Mouse (Mus musculus) liver, embryonic 14.5 days (tissue): Measurements from ENCODE around the gene Mab21l1. TPM values are rescaled to one million over a fixed set of nuclear protein-coding genes. Genes with fewer than 3 reads are reported as not detected.

ENCODE experiments used
- ATAC-seq: fragments of 200-750 bp; cut with Nextera tagmentation; 2 replicates; pipeline ENCODE4 v1.8.0; 2017; ENCODE audit warnings: moderate number of reproducible peaks, mild to moderate bottlenecking, moderate library complexity; ENCODE audit not compliant: insufficient read depth
- DNase-seq, 3 experiments: peaks; one replicate each; pipeline ENCODE4 v3.0.0-alpha.2; 2012 to 2013; ENCODE audit warnings: low read depth in 3 of 3, low spot score in 3 of 3
- H3K27ac ChIP-seq: fragments of 300-500 bp; sonication (generic); 2 replicates; pipeline ENCODE4 v1.5.1; 2014; ENCODE audit warnings: moderate library complexity, mild to moderate bottlenecking, control low read depth, inconsistent platforms
- H3K27me3 ChIP-seq: fragments of 300-500 bp; sonication (generic); 2 replicates; pipeline ENCODE4 v1.6.1; 2014; ENCODE audit warnings: mild to moderate bottlenecking, low read length, moderate library complexity; ENCODE audit not compliant: control insufficient read depth, insufficient read depth
- H3K36me3 ChIP-seq: fragments of 300-500 bp; sonication (generic); replicated peaks from 2 replicates; pipeline ENCODE4 v1.6.1; 2014; ENCODE audit warnings: low read depth; ENCODE audit not compliant: control insufficient read depth, insufficient read depth
- H3K4me1 ChIP-seq, 2 experiments: fragments of 200-500 bp in 1 of 2; fragments of 300-500 bp in 1 of 2; sonication (generic) in 1 of 2; replicated peaks; 2 replicates each; pipeline ENCODE4 v1.6.1; 2012 to 2014; ENCODE audit warnings: antibody characterized with exemption in 1 of 2, inconsistent platforms in 1 of 2, low read length in 1 of 2; ENCODE audit not compliant: control insufficient read depth in 2 of 2, insufficient read depth in 2 of 2
- H3K4me2 ChIP-seq: fragments of 300-500 bp; sonication (generic); 2 replicates; pipeline ENCODE4 v1.6.1; 2014; ENCODE audit warnings: low read depth, mild to moderate bottlenecking, control low read depth, moderate library complexity
- H3K4me3 ChIP-seq, 2 experiments: fragments of 200-500 bp in 1 of 2; fragments of 300-500 bp in 1 of 2; sonication (generic) in 1 of 2; 2 replicates each; pipeline ENCODE4 v1.5.1; 2012 to 2014; ENCODE audit warnings: low read depth in 2 of 2, low read length in 2 of 2, mild to moderate bottlenecking in 2 of 2, control low read depth in 1 of 2, inconsistent platforms in 1 of 2, moderate library complexity in 1 of 2; ENCODE audit not compliant: insufficient read depth in 1 of 2
- H3K9ac ChIP-seq: fragments of 300-500 bp; sonication (generic); replicated peaks from 2 replicates; pipeline ENCODE4 v1.6.1; 2014; ENCODE audit warnings: mild to moderate bottlenecking, control low read depth, moderate library complexity
- H3K9me3 ChIP-seq: fragments of 300-500 bp; sonication (generic); 2 replicates; pipeline ENCODE4 v1.6.1; 2016; ENCODE audit warnings: low read length, mixed read lengths; ENCODE audit not compliant: control insufficient read depth
- CTCF ChIP-seq: IDR thresholded peaks from 2 replicates; pipeline ENCODE4 v1.5.1; 2016; ENCODE audit warnings: antibody characterized with exemption, low read depth, control low read depth
- EP300 ChIP-seq: IDR thresholded peaks from 2 replicates; pipeline ENCODE4 v1.6.1; 2016; ENCODE audit warnings: antibody characterized with exemption, low read depth
- WGBS: fragments of 180-500 bp; shearing (Covaris S2); extraction: QIAGEN DNeasy Blood & Tissue Kit; methylation state at CpG from one replicate; pipeline ENCODE4 v1.1.7; 2014; ENCODE audit not compliant: insufficient replicate concordance; 5-methylcytosine and 5-hydroxymethylcytosine counted together
- polyA plus RNA-seq, 2 experiments: library from polyadenylated mRNA; depleted of rRNA in 1 of 2; stranded (reverse) in 1 of 2; unstranded in 1 of 2; fragments of >200 nt; fragmentation: Nextera tagmentation in 1 of 2; extraction: Ambion mirVana in 1 of 2; gene quantifications; 2 replicates each; pipeline versions ENCODE4 v1.2.1 to v1.2.3; 2012 to 2014

The Mab21l1 gene
- polyA plus RNA-seq, 2 experiments, result 0.02 TPM; not detected in 1

DNA sequence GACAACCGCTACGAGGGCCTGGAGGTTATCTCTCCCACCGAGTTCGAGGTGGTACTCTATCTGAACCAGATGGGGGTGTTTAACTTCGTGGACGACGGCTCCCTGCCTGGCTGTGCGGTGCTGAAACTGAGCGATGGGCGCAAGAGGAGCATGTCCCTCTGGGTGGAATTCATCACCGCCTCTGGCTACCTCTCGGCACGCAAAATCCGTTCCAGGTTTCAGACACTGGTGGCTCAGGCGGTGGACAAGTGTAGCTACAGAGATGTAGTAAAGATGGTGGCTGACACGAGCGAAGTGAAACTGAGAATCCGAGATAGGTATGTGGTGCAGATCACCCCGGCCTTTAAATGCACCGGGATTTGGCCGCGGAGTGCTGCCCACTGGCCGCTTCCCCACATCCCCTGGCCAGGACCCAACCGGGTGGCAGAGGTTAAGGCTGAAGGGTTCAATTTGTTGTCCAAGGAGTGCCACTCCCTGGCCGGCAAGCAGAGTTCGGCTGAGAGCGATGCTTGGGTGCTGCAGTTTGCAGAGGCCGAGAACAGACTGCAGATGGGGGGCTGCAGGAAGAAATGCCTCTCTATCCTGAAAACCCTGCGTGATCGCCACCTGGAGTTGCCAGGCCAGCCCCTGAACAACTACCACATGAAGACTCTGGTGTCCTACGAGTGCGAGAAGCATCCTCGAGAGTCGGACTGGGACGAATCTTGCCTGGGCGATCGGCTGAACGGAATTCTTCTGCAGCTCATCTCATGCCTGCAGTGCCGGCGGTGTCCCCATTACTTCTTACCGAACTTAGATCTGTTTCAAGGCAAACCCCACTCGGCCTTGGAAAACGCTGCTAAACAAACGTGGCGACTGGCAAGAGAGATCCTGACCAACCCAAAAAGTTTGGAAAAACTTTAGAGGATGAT is 1.1 kb downstream of the Mab21l1 start:
- Histone ChIP-seq H3K27me3 (peaks cover 82% of the 10 kb centered on the region), H3K36me3 (no peaks in the 10 kb centered on the region), H3K4me1 (no peaks in the 10 kb centered on the region), H3K4me3 (peak overlapping the region; percentile 16 to 17), H3K9ac (no peak overlapping the region), H3K27ac (no peak overlapping the region), H3K4me2 (peak overlapping the region; percentile 37), H3K9me3 (no peaks in the 10 kb centered on the region)
- ATAC-seq (no peak), DNase-seq (no peak)
- no peak for TF ChIP-seq CTCF
- TF ChIP-seq EP300, result no peak
- 3% methylated on average over 45 of the region's 45 CpGs for WGBS

GRCm38 (mm10) chr3:55784101-55784500 is 1.8 kb downstream of the Mab21l1 start:
- 8% methylated on average over 7 of the region's 7 CpGs for WGBS
- peaks cover 85% of the 10 kb centered on the region for H3K27me3 ChIP-seq
- TF ChIP-seq EP300 (no peak), CTCF (no peak)
- no peak overlapping the region; a peak in 1 of 4 replicates for H3K4me3 ChIP-seq
- no peak overlapping the region for H3K27ac ChIP-seq
- no peaks in the 10 kb centered on the region for H3K36me3 ChIP-seq
- peak overlapping the region; percentile 37; the same call in 1 of the 2 replicates for H3K4me2 ChIP-seq
- no peak overlapping the region for H3K9ac ChIP-seq
- no peaks in the 10 kb centered on the region for H3K4me1 ChIP-seq
- DNase-seq (no peak), ATAC-seq (no peak)
- H3K9me3 ChIP-seq, result no peaks in the 10 kb centered on the region

DNA sequence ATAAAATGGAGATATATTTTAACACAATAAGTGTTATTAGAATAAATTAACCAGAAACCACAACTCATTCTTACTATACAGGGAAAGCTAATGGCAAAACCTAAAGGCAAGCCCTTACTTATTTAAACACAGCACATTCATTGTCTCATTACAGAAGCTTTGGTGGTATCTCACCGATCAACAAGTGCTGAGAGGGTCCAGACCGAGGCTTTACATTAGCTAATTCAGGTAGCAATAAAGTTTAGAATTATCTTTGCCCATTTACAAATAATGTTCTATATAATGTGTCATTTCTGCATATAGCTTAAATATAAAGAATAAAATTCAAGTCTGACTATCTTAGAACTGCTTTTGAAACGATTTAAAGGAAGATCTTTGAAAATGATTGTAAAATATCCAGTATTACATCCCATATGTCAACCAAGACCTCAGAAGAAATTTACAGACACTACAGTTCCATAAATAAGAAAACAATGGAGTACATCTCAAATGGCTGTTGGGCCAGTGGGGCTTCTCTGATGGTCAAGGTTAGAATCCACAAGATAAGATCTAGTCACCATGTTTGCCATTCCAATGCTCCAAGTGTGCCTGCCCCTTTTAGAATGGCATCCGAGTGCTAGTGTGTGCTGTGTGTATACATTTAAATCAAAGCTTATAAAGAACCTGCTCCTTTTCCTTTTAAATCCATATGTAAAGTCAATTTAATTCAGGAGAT is 3.1 kb downstream of the Mab21l1 start:
- Histone ChIP-seq H3K27ac (no peak overlapping the region), H3K9ac (no peak overlapping the region), H3K27me3 (peaks cover 73% of the 10 kb centered on the region), H3K4me2 (no peak overlapping the region), H3K4me1 (no peaks in the 10 kb centered on the region), H3K36me3 (no peaks in the 10 kb centered on the region), H3K9me3 (no peaks in the 10 kb centered on the region), H3K4me3 (no peak overlapping the region)
- TF ChIP-seq CTCF, result no peak
- TF ChIP-seq EP300, result no peak
- 46% methylated on average over 4 of the region's 4 CpGs for WGBS
- DNase-seq (no peak), ATAC-seq (no peak)

DNA sequence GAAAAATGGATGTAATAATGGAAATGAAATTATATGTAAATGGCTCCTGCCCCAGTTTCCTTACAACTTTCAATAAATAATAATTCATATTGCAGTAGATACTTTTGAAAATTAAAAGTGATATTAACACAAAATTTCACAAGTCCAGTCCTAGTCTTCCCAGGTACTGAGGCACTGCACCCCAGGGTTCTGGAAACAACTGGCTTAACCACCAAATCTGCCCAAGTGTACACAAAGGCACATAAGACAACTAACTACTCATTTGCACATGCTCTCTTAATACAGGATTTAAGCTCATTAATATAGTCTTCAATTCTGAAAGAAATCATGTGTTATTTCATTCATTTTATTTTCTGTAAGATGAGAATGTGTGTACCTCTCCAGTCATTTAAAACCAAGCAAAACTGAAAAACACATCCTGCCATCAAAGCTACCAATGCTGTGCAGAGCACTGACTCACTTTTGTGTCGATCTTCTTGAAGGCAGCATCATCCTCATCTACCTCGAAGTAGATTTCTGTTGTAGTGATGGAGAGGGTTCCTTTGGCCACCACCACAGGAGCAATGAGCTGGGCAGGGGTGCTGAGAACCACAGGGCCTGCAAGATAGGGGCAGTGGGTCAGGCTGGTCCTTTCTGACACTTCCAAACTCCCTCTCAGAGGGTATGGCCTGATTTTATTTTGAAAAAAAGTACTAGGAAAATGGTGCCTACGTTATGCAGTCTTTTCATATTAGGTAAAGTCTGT is 3.8 kb downstream of the Mab21l1 start:
- Histone ChIP-seq H3K4me1 (no peaks in the 10 kb centered on the region), H3K36me3 (no peaks in the 10 kb centered on the region), H3K9me3 (no peaks in the 10 kb centered on the region), H3K4me2 (no peak overlapping the region), H3K9ac (no peak overlapping the region), H3K4me3 (no peak overlapping the region), H3K27me3 (peaks cover 66% of the 10 kb centered on the region), H3K27ac (no peak overlapping the region)
- TF ChIP-seq CTCF, result no peak
- no peak for TF ChIP-seq EP300
- WGBS, result 23% methylated on average over 3 of the region's 3 CpGs
- ATAC-seq (no peak), DNase-seq (no peak)
